Mouse (Mus musculus) G1E-ER4 (cell line): ENCODE results near the gene Hagh. TPM values are rescaled to one million over a fixed set of nuclear protein-coding genes. Genes with fewer than 3 reads are reported as not detected.

Experiments
- GATA1 ChIP-seq: IDR thresholded peaks from one replicate; pipeline ENCODE4 v1.8.0; 2012; ENCODE audit warnings: low read length, inconsistent platforms
- polyA plus RNA-seq: library from polyadenylated mRNA; stranded (reverse); fragments of >175 nt; gene quantifications from 2 replicates; pipeline ENCODE4 v1.2.3, GENCODE M21; 2012

The Hagh gene
- polyA plus RNA-seq, 1 experiment = 44.6 TPM

DNA sequence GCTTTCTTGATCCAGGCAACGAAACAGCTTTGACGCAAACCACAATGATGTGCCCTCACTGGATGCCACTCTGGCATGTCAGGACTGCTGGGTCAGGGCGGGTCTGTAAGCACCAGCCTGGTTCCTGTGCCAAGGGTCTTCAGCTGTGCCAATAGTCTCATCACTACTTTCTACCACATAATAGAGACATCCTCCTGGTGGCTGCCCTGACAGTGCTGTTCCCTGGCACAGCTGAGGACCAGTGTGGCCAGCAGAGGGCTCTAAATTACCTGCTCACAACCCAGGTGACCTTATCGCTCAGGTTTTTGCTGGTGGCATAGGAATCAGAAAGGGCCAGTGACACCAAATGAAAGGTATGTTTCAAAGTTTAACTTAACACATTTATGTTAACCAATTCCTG, 1.2 kb downstream of the Hagh start:
- no peak for TF ChIP-seq GATA1

DNA sequence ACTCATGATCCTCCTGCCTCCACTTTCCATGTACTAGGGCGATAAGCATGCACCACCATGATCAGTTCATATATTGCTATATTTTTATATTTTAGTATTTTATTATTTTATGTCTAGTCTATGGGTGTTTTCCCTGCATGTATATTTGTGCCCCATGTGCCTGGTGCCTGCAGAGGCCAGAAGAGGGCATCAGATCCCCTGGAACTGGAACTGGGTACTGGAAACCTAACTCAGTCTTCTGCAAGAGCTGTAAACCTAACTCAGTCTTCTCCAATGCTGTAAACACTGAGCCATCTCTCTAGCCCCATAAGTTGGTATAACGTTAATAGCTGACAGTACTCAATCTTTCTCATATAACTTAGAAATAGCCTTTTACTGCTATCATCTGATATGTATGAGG, 2.7 kb downstream of the Hagh start:
- no peak for TF ChIP-seq GATA1

DNA sequence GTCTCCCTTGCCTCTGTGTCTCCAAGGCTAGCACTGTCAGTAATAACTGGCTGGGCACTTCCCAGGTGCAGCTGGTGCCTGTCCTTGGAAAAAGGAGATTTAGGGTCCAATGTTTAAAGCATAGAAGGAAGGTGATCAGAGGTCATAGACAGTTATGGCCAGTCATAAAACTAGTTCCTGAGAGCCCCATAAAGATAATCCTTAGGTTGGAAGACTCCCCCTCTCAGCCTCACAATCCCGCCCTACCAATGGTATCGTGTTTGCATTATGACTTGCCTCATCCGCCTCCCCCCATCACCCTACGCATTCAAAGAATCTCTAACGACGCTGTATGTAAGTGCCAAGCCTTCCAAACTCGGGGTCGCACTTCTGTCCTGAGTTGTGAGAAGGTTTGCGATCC, 4.6 kb downstream of the Hagh start:
- no peak for TF ChIP-seq GATA1

DNA sequence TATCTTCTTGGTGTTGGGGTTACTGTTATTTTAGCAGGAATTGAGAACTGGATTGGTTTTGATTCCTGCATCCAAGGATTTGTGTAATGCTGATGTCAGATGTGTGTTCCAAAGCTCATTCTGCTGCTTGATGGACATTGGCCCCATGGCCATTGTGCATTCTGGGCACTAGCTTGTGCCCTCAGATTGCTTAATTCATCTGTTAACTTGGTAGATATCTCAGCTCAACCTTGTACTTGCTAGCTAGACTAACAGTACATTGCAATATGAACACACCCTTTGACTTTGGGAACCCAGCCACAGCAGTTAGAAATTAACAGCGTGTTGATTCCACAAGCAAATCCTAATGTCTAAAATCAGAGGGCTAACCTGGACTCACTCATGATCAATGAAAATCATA, 7.4 kb downstream of the Hagh start:
- TF ChIP-seq GATA1 = no peak

DNA sequence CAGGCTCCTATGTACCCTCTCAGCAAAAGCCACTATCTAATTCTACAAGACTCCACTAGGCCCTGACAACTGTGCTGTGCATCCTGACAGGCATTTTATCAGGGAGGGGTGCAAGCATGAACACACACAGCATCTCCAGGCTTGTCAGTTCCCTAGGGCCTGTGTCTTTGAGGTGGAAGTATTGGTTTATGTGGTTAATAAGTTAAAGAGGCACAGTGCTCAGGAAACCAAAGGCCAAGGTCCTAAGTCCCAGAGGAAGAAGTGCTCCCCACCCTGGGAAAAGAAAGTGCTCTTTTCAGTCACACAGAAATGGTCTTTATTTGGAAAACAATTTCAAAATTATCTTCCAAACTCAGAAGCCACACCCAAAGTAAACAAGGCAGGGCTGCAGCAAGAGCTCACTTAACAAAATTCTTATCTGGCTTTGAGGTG, 8.7 kb downstream of the Hagh start:
- TF ChIP-seq GATA1 = no peak

DNA sequence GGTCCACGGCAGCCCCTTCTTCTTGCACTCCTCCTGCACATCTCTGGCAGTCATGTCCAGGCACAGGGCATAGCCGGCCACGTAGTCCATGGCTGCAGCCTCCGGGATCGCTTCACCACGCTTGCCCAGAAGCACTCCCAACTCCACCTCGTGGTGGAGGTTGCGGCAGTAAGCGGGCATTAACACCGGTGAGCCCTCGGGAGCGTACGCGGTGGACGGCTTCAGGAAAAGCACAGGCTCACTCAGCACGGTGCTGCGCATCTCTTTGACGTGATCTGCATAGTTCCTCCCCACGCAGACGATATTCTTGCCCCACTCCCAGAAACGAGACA, 9.8 kb downstream of the Hagh start:
- no peak for TF ChIP-seq GATA1

DNA sequence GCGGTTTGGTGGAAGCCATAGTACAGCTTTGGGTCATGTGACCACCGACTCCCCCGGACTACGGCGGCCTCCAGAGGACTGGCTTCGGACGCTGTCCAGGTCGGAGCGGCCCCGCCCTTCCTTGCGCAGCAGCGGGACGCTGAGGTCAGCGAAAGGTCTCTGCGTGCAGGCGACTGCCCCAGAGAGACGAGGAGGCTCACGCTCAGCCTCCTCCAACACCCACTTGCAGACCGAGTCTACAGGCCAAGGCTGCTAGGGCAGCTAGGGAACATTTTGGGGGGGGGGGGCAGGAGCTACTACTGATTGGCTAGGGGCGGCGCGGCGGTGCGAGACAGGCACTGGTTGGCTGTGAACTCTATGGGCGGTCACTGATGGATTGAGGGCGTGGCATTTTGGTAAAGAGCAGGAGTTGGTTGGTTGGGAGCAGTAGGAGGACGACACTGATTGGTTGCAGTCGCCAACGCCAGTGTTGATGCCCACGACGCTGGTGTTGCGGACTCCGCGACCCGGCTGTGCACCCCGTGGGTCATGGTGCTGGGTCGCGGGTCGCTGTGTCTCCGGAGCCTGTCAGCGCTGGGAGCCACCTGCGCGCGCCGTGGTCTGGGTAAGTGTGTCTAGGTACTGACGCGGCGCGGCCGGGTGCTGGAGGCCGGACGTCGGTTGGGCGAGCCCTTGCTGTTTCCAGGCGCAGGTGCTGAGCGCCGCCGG, 10.3 kb downstream of the Hagh start, which contains the start of gene Fahd1:
Fahd1 (minus strand) TSS at position 300 of the 708 bp plus-strand sequence.
- no peak for TF ChIP-seq GATA1

DNA sequence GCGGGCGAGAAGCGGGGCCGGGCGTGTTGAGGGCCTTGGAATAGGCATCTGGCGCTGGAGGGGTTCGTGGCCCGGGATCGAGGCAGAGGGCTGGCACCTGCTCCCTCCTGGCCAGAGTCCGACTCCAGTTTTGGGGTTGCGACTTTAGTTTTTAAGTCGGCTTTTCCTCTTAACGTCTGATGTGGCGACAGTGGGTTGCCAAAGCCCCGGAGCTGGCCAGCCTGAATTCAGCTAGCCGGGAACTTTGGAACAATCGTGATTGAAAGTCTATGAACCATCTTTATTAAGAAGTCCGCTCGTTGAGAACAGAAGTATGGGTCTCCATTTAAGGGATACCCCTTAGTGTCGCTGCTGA, 10.8 kb downstream of the Hagh start:
- no peak for TF ChIP-seq GATA1

DNA sequence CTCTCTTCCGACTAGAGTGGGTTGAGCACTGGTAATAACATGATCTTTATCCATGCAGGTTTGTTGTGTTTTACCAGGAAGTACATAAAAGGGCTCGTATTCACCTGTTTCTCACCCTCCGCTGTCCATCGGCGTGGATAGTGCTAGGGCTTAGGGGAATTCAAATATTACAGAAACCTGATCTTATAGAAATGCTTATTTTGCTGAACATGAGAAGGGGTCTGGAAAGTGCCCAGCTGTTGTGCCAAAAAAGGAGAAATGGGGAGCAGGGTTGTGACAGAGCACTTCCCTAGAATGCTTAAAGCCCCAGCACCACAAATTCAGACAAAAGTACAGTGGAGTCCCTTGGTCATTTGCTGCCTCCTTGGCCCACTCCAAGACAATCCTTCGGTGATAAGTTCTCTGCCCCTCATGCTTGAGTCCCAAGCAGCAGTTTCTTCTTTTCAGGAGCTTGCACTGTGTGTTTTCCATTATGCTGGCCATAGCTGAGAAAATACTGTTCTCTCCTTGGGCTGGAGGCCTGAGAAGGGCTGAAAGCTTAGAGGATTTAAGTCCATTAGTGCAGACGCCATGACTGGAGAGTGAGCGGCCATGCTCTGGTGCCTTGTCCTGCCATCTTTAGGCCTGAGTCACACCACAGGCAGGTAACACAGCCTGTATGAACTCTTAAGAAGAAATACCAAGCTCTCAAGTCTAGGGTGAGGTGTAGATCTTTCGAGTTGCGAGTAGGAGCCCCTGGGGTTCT, 11.6 kb downstream of the Hagh start:
- no peak for TF ChIP-seq GATA1

DNA sequence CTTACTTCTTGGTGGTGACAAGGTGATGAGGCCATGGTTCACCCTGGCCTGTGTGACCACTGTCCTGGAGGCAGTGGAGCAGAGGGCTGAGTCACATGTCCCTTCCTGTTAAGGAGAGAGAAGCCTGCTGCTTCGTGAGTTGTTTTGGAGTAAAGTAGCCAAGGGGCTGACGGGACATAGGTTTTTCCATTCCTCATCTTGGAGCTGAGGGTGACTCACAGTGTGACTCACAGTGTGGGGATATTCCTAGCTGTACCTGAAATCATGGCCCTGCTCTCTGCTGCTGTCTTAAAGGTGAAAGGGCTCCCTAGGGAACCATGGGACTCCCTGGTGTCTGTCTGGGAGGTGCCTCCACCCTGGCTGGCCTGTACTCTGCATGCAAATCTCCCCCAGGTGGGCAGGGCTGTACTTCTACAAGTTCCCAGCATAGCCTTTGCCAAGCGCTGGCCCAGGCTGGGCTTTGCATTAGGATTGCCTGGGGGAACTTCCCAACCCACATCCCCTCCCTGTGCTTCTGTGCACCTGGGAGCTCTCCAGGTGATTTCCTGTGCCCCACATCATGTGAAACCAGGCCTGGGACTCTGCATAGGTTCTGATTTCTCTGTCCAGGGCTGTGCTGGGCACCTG, 16.0 kb downstream of the Hagh start:
- TF ChIP-seq GATA1 = no peak

DNA sequence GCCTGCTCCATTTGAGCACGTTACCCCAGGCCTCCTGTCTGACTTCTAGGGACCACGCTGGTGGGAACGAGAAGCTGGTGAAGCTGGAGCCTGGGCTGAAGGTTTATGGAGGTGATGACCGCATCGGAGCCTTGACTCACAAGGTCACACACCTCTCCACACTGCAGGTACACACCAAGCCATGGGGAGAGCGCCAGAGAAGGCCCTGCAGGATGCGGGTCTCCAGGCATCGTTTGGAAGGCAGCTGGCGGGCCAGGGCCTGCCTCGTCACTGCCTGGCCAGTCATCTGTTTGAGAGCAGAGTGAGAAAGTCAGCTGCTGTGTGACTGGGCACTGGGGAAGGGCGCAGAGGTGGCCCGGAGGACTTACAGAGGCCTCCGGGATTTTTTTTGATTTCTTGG, 16.6 kb downstream of the Hagh start:
- no peak for TF ChIP-seq GATA1

DNA sequence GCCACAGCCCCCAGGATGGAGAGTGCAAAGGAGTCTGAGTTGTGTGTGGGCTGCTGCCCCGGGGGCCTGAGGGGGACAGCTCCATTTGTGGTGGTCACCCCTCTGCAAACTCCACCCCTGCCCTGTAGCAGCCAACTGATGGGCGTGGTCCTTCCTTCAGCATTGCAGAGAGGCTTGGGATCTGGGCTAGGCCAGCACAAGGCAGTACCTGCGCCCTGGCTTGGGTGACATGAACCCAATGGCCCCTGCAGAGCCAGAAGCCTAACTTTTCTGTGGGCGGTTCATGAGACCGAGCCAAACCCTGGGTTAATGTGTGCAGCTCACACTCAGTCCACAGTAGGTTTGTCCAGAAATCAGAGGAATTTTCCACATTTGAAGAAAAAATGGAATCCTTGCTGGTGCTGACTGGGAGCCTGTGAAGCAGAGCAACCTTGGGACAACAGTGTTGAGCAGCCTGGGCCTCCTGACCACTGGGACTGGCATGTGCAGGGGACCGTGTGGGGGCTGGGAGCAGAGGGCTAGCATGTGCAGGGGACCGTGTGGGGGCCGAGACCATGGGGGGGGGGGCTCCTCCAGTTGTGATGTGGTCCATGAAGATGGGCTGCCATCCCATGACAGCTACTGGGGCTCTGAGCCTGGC, 18.0 kb downstream of the Hagh start:
- TF ChIP-seq GATA1 = no peak

DNA sequence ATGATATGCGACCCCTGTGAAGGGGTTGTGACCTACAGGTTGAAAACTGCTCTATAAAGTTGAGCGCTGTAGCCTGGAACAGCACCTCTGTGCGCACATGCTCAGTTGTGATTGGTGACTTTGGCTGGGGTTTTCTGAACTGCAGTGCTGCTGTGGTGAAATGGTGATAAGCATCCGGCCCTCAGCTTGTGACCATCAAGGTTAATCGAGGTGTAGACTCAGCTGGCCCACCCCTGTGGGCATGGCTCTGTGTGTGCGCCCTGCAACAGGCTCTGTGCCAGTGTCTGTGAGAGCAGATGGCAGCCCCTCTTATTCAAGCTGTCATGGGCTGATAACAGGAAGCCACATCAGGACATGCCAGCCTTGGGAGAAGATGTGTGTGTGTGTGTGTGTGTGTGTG, 19.0 kb downstream of the Hagh start:
- TF ChIP-seq GATA1 = peak; percentile 56

DNA sequence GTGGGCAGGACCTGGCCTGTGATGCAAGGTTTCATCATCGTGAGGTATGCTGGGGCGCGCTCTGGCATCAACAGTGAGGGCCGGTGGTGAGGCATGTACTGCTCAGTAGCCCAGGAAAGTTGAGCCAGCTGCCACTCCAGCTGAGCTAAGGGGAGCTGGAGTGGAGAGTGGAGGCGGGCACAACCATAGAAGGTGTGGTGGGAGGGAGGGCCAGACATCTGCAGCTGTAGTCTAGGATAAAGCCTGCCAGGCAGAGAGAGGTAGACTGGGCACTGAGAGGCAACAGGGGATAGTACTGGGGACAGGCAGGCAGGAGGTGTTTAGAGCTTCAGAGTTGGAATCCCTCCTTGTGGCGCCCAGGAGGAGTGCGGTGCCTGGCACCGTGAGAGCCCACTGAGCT, 20.1 kb downstream of the Hagh start:
- no peak for TF ChIP-seq GATA1

DNA sequence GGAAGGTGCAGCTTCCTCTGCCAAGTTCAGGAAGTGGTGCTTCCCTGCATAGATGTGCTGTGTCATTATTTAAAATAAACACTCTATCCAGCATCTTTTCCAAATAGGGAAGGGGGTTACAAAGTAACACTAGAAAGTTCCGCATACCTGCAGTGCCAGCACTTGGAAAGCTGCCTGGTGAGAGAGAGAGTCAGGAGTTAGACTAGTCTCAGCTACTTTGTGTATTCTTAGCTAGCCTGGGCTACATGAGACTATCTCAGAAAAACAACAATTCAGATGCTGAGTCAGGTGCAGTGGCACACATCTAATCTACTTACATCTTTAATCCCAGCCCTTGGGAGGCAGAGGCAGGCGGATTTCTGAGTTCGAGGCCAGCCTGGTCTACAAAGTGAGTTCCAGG, 21.8 kb downstream of the Hagh start:
- TF ChIP-seq GATA1 = no peak

DNA sequence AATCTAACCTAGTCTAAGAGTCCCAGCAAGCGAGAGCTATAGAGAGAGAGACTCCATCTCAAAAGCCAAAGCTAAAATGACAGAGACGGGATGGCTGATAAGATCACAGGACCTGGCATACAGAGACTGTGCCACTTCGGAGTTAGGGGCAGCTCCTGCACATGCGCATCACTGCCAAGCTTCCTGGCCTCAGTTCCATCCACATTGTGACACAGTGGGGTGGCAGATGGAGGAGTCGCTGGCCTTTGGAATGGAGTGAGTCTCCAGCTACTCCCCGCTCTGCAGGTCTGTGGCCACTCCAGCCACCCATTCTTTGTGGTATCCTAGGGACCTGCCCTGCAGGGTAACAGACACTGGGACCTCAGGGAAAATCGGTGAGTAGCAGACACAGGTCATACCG, 25.8 kb downstream of the Hagh start, which contains the start of gene Igfals:
Igfals (plus strand) TSS at position 222 of the 400 bp plus-strand sequence.
- TF ChIP-seq GATA1 = no peak
